Mouse (Mus musculus) intestine, embryonic 16.5 days (tissue): ENCODE data around the gene Ank2. TPM values are rescaled to one million over a fixed set of nuclear protein-coding genes. Genes with fewer than 3 reads are reported as not detected.
A peak's percentile ranks its signal among the peaks of the same experiment; 100 is the strongest.

Experiments
- ATAC-seq: fragments of 200-750 bp; cut with Nextera tagmentation; 2 replicates; pipeline ENCODE4 v1.8.0; 2017; ENCODE audit warnings: moderate TSS enrichment, moderate library complexity
- H3K27ac ChIP-seq: fragments of 300-500 bp; sonication (generic); 2 replicates; pipeline ENCODE4 v1.5.1; 2014; ENCODE audit warnings: mild to moderate bottlenecking, low read length
- H3K27me3 ChIP-seq: fragments of 300-500 bp; sonication (generic); replicated peaks from 2 replicates; pipeline ENCODE4 v1.6.1; 2014; ENCODE audit warnings: low read length, control low read depth, mixed read lengths; ENCODE audit not compliant: control insufficient read depth, insufficient read depth
- H3K36me3 ChIP-seq: fragments of 300-500 bp; sonication (generic); 2 replicates; pipeline ENCODE4 v1.6.1; 2014; ENCODE audit warnings: low read length, control low read depth; ENCODE audit not compliant: control insufficient read depth, insufficient read depth
- H3K4me1 ChIP-seq: fragments of 300-500 bp; sonication (generic); 2 replicates; pipeline ENCODE4 v1.6.1; 2014; ENCODE audit warnings: low read length, control low read depth, mixed read lengths; ENCODE audit not compliant: control insufficient read depth, insufficient read depth
- H3K4me2 ChIP-seq: fragments of 300-500 bp; sonication (generic); 2 replicates; pipeline ENCODE4 v1.6.1; 2014; ENCODE audit warnings: low read depth, low read length, control low read depth
- H3K4me3 ChIP-seq: fragments of 300-500 bp; sonication (generic); 2 replicates; pipeline ENCODE4 v1.5.1; 2014; ENCODE audit warnings: mild to moderate bottlenecking, low read length
- H3K9ac ChIP-seq: fragments of 300-500 bp; sonication (generic); 2 replicates; pipeline ENCODE4 v1.6.1; 2014; ENCODE audit warnings: low read depth, low read length
- H3K9me3 ChIP-seq: fragments of 300-500 bp; sonication (generic); 2 replicates; pipeline ENCODE4 v1.6.1; 2016; ENCODE audit warnings: low read length, control low read depth; ENCODE audit not compliant: control insufficient read depth
- WGBS: fragments of 180-500 bp; shearing (Covaris S2); extraction: QIAGEN DNeasy Blood & Tissue Kit; methylation state at CpG from one replicate; pipeline ENCODE4 v1.1.7; 2014; 5-methylcytosine and 5-hydroxymethylcytosine counted together
- polyA plus RNA-seq: library from polyadenylated mRNA; unstranded; fragments of >200 nt; fragmentation: Nextera tagmentation; extraction: Ambion mirVana; gene quantifications from 2 replicates; pipeline ENCODE4 v1.2.1, GENCODE M21; 2015

The Ank2 gene
- polyA plus RNA-seq, 1 experiment from 2014 or later, result 15.8 TPM

GRCm38 (mm10) chr3:126998742-126999112, 500.4 kb downstream of the Ank2 start:
- H3K27ac ChIP-seq, result peak overlapping the region; percentile 60
- H3K9ac ChIP-seq, result no peak overlapping the region
- peak overlapping the region; percentile 38 for H3K4me3 ChIP-seq

GRCm38 (mm10) chr3:126998008-126998741, 501.0 kb downstream of the Ank2 start:
- H3K4me1 ChIP-seq, result no peaks in the 10 kb centered on the region; the same call in 1 of the 2 replicates
- H3K27ac ChIP-seq, result peak overlapping the region; percentile 60
- H3K4me3 ChIP-seq, result peak overlapping the region; percentile 38
- H3K9me3 ChIP-seq, result no peaks in the 10 kb centered on the region
- H3K9ac ChIP-seq, result peak overlapping the region; percentile 60
- peak; percentile 91 for ATAC-seq
- no peaks in the 10 kb centered on the region for H3K36me3 ChIP-seq
- WGBS, result 27% methylated on average over 12 of the region's 12 CpGs
- H3K4me2 ChIP-seq, result peak overlapping the region; percentile 40
- H3K27me3 ChIP-seq, result no peaks in the 10 kb centered on the region

More at GRCm38 (mm10) chr3:126998742-126999112, 500.4 kb downstream of the Ank2 start:
- WGBS, result 12% methylated on average over 8 of the region's 8 CpGs
- no peaks in the 10 kb centered on the region for H3K27me3 ChIP-seq
- no peaks in the 10 kb centered on the region; the same call in 1 of the 2 replicates for H3K4me1 ChIP-seq
- peak overlapping the region; percentile 40; the same call in 1 of the 2 replicates for H3K4me2 ChIP-seq
- H3K36me3 ChIP-seq, result no peaks in the 10 kb centered on the region
- no peaks in the 10 kb centered on the region for H3K9me3 ChIP-seq
- ATAC-seq, result peak; percentile 34; the same call in 1 of the 2 replicates

GRCm38 (mm10) chr3:126997391-126998007, 501.7 kb downstream of the Ank2 start:
- H3K27me3 ChIP-seq, result no peaks in the 10 kb centered on the region
- H3K9me3 ChIP-seq, result no peaks in the 10 kb centered on the region
- H3K27ac ChIP-seq, result peak overlapping the region; percentile 60
- no peaks in the 10 kb centered on the region; the same call in 1 of the 2 replicates for H3K4me1 ChIP-seq
- 22% methylated on average over 17 of the region's 17 CpGs for WGBS
- peak overlapping the region; percentile 40 for H3K4me2 ChIP-seq
- peak; percentile 37; the same call in 1 of the 2 replicates for ATAC-seq
- no peaks in the 10 kb centered on the region for H3K36me3 ChIP-seq
- H3K4me3 ChIP-seq, result peak overlapping the region; percentile 38
- peak overlapping the region; percentile 60 for H3K9ac ChIP-seq

- no peak overlapping the region for H3K4me3 ChIP-seq
- peak overlapping the region; percentile 40; the same call in 1 of the 2 replicates for H3K4me2 ChIP-seq
- ATAC-seq, result no peak
These were observed 502.4 kb downstream of the Ank2 start for GRCm38 (mm10) chr3:126996721-126997120.

GRCm38 (mm10) chr3:126995970-126996369, 503.2 kb downstream of the Ank2 start:
- H3K36me3 ChIP-seq, result no peaks in the 10 kb centered on the region
- H3K4me1 ChIP-seq, result no peaks in the 10 kb centered on the region; the same call in 1 of the 2 replicates
- H3K4me3 ChIP-seq, result no peak overlapping the region
- no peaks in the 10 kb centered on the region for H3K27me3 ChIP-seq
- H3K27ac ChIP-seq, result no peak overlapping the region
- no peak overlapping the region for H3K9ac ChIP-seq
- no peaks in the 10 kb centered on the region for H3K9me3 ChIP-seq
- H3K4me2 ChIP-seq, result no peak overlapping the region
- ATAC-seq, result no peak
- 73% methylated on average over 4 of the region's 4 CpGs for WGBS

More at GRCm38 (mm10) chr3:126996721-126997120, 502.4 kb downstream of the Ank2 start:
- Histone ChIP-seq H3K36me3 (no peaks in the 10 kb centered on the region), H3K9me3 (no peaks in the 10 kb centered on the region), H3K27me3 (no peaks in the 10 kb centered on the region), H3K27ac (0 out of 2 replicates have a peak overlapping the region, but pooled peaks have one; percentile 60), H3K9ac (no peak overlapping the region), H3K4me1 (no peaks in the 10 kb centered on the region; the same call in 1 of the 2 replicates)
- WGBS, result 71% methylated on average over 8 of the region's 8 CpGs

- Histone ChIP-seq H3K27me3 (no peaks in the 10 kb centered on the region), H3K27ac (no peak overlapping the region), H3K9ac (no peak overlapping the region), H3K4me1 (no peaks in the 10 kb centered on the region; the same call in 1 of the 2 replicates), H3K4me3 (no peak overlapping the region), H3K36me3 (no peaks in the 10 kb centered on the region), H3K4me2 (no peak overlapping the region), H3K9me3 (no peaks in the 10 kb centered on the region)
- WGBS, result 80% methylated on average over 7 of the region's 7 CpGs
- no peak for ATAC-seq
These were observed 505.0 kb downstream of the Ank2 start for GRCm38 (mm10) chr3:126994149-126994548.

GRCm38 (mm10) chr3:126989936-126990335, 509.2 kb downstream of the Ank2 start:
- WGBS, result 83% methylated on average over 3 of the region's 3 CpGs
- H3K4me3 ChIP-seq, result no peak overlapping the region
- no peaks in the 10 kb centered on the region for H3K9me3 ChIP-seq

GRCm38 (mm10) chr3:126986687-126987086, 512.5 kb downstream of the Ank2 start:
- Histone ChIP-seq H3K9me3 (no peaks in the 10 kb centered on the region), H3K27ac (no peak overlapping the region), H3K4me3 (no peak overlapping the region), H3K36me3 (no peaks in the 10 kb centered on the region), H3K27me3 (no peaks in the 10 kb centered on the region), H3K4me2 (no peak overlapping the region), H3K4me1 (no peaks in the 10 kb centered on the region), H3K9ac (no peak overlapping the region)
- WGBS, result 82% methylated on average over 3 of the region's 3 CpGs
- ATAC-seq, result no peak

More at GRCm38 (mm10) chr3:126989936-126990335, 509.2 kb downstream of the Ank2 start:
- H3K36me3 ChIP-seq, result no peaks in the 10 kb centered on the region
- H3K27ac ChIP-seq, result no peak overlapping the region
- H3K27me3 ChIP-seq, result no peaks in the 10 kb centered on the region
- no peak overlapping the region for H3K4me2 ChIP-seq
- H3K9ac ChIP-seq, result no peak overlapping the region
- H3K4me1 ChIP-seq, result no peaks in the 10 kb centered on the region
- ATAC-seq, result no peak

GRCm38 (mm10) chr3:126982814-126983213, 516.3 kb downstream of the Ank2 start:
- 91% methylated on average over 5 of the region's 5 CpGs for WGBS
- Histone ChIP-seq H3K27me3 (no peaks in the 10 kb centered on the region), H3K9ac (no peak overlapping the region), H3K27ac (no peak overlapping the region), H3K36me3 (no peaks in the 10 kb centered on the region), H3K4me3 (no peak overlapping the region), H3K4me1 (no peaks in the 10 kb centered on the region), H3K4me2 (no peak overlapping the region), H3K9me3 (no peaks in the 10 kb centered on the region)
- no peak for ATAC-seq
